Mouse (Mus musculus) ES-Bruce4 (cell line): ENCODE data around the gene Cubn.

Source experiments
- CTCF ChIP-seq: IDR thresholded peaks from one replicate; pipeline ENCODE4 v1.8.1; 2011; ENCODE audit warnings: low read depth, low read length
- POLR2A ChIP-seq: IDR thresholded peaks from one replicate; pipeline ENCODE4 v1.8.1; 2011; ENCODE audit warnings: low read length; ENCODE audit not compliant: insufficient read depth

DNA sequence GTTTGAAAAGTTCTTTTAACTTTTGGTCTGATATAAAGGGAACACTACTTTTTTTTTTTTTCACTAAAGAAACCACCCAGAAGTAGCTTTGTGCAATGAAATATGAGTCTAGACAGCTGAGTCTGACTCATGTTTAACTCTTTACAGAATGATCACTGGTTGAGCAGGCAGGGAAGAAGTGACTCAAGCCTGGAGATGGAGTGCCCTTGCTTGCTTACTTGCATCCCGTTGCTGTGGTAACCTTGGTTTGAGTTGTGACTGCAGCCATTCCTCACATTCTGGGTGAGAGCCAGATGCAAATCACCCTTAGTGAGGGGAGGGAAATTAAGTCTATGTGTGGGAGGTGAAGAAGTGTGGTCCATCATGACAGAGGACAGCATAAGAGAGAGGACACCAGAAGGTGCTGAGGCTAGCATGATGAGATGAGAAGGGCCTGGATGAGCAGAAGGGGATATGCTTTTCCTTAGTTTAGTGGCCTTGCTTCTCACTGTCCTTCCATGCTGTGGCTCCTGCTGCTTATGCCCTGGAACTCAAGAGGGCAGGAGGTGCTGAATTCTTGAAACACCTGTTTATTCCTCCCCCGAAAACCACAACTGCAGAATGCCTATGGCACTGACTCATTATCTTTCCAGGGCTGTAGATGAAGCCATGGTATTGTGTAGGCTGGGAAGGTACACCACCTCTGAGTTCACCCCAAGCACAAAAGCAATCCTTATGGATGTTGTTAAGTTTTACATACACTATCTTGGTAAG lies 81.7 kb downstream of the Cubn start:
- no peak for TF ChIP-seq CTCF
- no peak for TF ChIP-seq POLR2A
